Mouse (Mus musculus) intestine, postnatal 0 days (tissue): ENCODE results near the gene Fam241b. TPM values are rescaled to one million over a fixed set of nuclear protein-coding genes. Genes with fewer than 3 reads are reported as not detected.

ENCODE experiments used
- ATAC-seq: fragments of 200-750 bp; cut with Nextera tagmentation; 2 replicates; pipeline ENCODE4 v1.8.0; 2017; ENCODE audit warnings: mild to moderate bottlenecking, moderate TSS enrichment, moderate library complexity
- H3K27ac ChIP-seq: fragments of 300-500 bp; sonication (generic); 2 replicates; pipeline ENCODE4 v1.5.1; 2014; ENCODE audit warnings: mild to moderate bottlenecking, low read depth, low read length, moderate library complexity
- H3K27me3 ChIP-seq: fragments of 300-500 bp; sonication (generic); replicated peaks from 2 replicates; pipeline ENCODE4 v1.6.1; 2014; ENCODE audit warnings: low read length, mixed read lengths; ENCODE audit not compliant: control insufficient read depth, insufficient read depth
- H3K36me3 ChIP-seq: fragments of 300-500 bp; sonication (generic); 2 replicates; pipeline ENCODE4 v1.6.1; 2014; ENCODE audit warnings: mild to moderate bottlenecking, moderate library complexity; ENCODE audit not compliant: control insufficient read depth, insufficient read depth
- H3K4me1 ChIP-seq: fragments of 300-500 bp; sonication (generic); replicated peaks from 2 replicates; pipeline ENCODE4 v1.6.1; 2014; ENCODE audit warnings: antibody characterized with exemption, low read length, mixed read lengths; ENCODE audit not compliant: control insufficient read depth, insufficient read depth
- H3K4me2 ChIP-seq: fragments of 300-500 bp; sonication (generic); replicated peaks from 2 replicates; pipeline ENCODE4 v1.6.1; 2014; ENCODE audit warnings: low read depth, mild to moderate bottlenecking, moderate library complexity
- H3K4me3 ChIP-seq: fragments of 300-500 bp; sonication (generic); 2 replicates; pipeline ENCODE4 v1.5.1; 2014; ENCODE audit warnings: low read depth, low read length
- H3K9ac ChIP-seq: fragments of 300-500 bp; sonication (generic); 2 replicates; pipeline ENCODE4 v1.6.1; 2014; ENCODE audit warnings: mild to moderate bottlenecking, low read depth, low read length
- H3K9me3 ChIP-seq: fragments of 300-500 bp; sonication (generic); 2 replicates; pipeline ENCODE4 v1.6.1; 2016; ENCODE audit warnings: mixed run types; ENCODE audit not compliant: control insufficient read depth
- CTCF ChIP-seq: sonication (generic); IDR thresholded peaks from 2 replicates; pipeline ENCODE4 v1.5.1; 2016; ENCODE audit warnings: low read depth, mild to moderate bottlenecking, control low read depth, antibody characterized with exemption, moderate library complexity
- WGBS: fragments of 180-500 bp; shearing (Covaris S2); extraction: QIAGEN DNeasy Blood & Tissue Kit; methylation state at CpG from one replicate; pipeline ENCODE4 v1.1.7; 2014; 5-methylcytosine and 5-hydroxymethylcytosine counted together
- polyA plus RNA-seq: library from polyadenylated mRNA; unstranded; fragments of >200 nt; fragmentation: Nextera tagmentation; extraction: Ambion mirVana; gene quantifications from 2 replicates; pipeline ENCODE4 v1.2.1, GENCODE M21; 2015

Fam241b gene
- polyA plus RNA-seq, 1 experiment from 2014 or later = 47.3 TPM

- ATAC-seq = no peak; the same call in 1 of the 2 replicates
- H3K4me2 ChIP-seq = no peak overlapping the region
- peaks cover under 1% of the 10 kb centered on the region; the same call in 1 of the 2 replicates for H3K36me3 ChIP-seq
- H3K9me3 ChIP-seq = no peaks in the 10 kb centered on the region
- no peak overlapping the region for H3K9ac ChIP-seq
- 76% methylated on average over 6 of the region's 6 CpGs for WGBS
- H3K4me1 ChIP-seq = no peaks in the 10 kb centered on the region
- H3K27ac ChIP-seq = no peak overlapping the region
- no peaks in the 10 kb centered on the region for H3K27me3 ChIP-seq
- H3K4me3 ChIP-seq = no peak overlapping the region
- TF ChIP-seq CTCF = no peak
Observed at GRCm38 (mm10) chr10:62182471-62183014, 38.8 kb upstream of the Fam241b start.

- 49% methylated on average over 3 of the region's 3 CpGs for WGBS
- 0 out of 2 replicates have a peak, but pooled peaks have one; percentile 6 for TF ChIP-seq CTCF
- Histone ChIP-seq H3K9ac (no peak overlapping the region), H3K4me3 (no peak overlapping the region), H3K4me1 (no peaks in the 10 kb centered on the region), H3K27me3 (no peaks in the 10 kb centered on the region), H3K9me3 (no peaks in the 10 kb centered on the region), H3K4me2 (no peak overlapping the region), H3K36me3 (no peaks in the 10 kb centered on the region), H3K27ac (no peak overlapping the region)
- no peak for ATAC-seq
Observed at GRCm38 (mm10) chr10:62181701-62182100, 38.0 kb upstream of the Fam241b start.

DNA sequence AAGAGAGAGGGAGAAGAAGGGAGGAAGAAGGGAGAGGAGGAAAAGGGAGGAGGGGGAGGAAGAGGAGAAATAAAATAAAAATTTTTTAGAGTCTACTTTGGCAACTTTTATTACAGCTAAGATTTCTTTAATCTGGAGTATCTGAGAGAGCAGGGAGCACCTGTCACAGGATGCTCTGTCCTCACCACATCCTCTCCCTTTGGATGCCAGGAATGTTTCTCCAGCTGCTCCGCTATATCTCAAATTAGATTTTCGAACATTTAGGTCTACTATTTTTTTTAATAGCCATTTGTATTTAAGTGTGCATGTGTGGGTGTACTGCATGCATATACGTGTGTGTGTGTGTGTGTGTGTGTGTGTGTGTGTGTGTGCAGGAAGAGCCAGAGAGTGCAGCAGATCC lies 36.2 kb upstream of the Fam241b start:
- H3K36me3 ChIP-seq = no peaks in the 10 kb centered on the region
- no peak for ATAC-seq
- H3K9ac ChIP-seq = no peak overlapping the region
- no peaks in the 10 kb centered on the region for H3K9me3 ChIP-seq
- H3K4me2 ChIP-seq = no peak overlapping the region
- H3K27ac ChIP-seq = no peak overlapping the region
- WGBS = 86% methylated on average over 3 of the region's 3 CpGs
- no peak overlapping the region for H3K4me3 ChIP-seq
- no peak for TF ChIP-seq CTCF
- no peaks in the 10 kb centered on the region for H3K27me3 ChIP-seq
- H3K4me1 ChIP-seq = no peaks in the 10 kb centered on the region

DNA sequence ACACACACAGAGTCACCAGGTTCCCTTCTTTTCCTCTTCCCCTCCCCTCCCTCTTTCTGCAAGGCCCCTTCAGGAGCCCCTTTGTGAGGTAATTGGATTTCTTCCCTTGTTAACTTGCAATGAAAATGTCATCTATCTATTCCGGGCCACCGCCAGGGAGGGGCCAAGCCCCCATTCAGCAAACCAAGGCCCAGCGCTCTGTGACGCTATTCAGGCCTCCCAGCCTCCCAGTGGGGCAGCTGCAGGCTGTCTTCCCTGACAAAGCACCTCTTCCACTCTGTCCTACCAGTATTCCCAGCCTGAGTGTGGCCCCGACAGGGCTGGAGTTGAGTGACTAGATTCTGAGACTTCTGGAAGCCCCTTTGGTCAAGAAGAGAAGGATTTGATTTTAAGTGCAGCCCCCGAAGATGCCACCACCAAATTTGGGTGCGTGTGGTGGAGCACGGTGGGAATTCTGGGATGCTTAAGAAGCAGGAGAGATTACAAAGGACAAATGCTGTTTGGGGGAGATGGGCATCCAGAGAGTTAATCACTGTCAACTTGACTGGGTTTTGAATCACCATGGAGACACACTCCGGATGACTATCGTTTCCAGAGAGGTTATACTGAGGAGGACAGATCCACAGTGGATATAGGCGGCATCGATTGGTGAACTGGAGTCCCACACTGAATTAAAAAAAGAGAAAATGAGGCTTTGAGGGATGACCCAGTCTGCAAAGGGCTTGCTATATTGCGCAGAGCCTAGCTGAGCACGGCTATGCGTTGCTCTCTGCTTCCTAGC lies 31.0 kb upstream of the Fam241b start:
- H3K27ac ChIP-seq = no peak overlapping the region
- WGBS = 57% methylated on average over 15 of the region's 15 CpGs
- H3K27me3 ChIP-seq = no peaks in the 10 kb centered on the region
- no peaks in the 10 kb centered on the region for H3K9me3 ChIP-seq
- no peak overlapping the region for H3K4me3 ChIP-seq
- H3K9ac ChIP-seq = no peak overlapping the region
- no peaks in the 10 kb centered on the region for H3K36me3 ChIP-seq
- no peaks in the 10 kb centered on the region for H3K4me1 ChIP-seq
- no peak for ATAC-seq
- no peak overlapping the region for H3K4me2 ChIP-seq
- TF ChIP-seq CTCF = no peak

GRCm38 (mm10) chr10:62173941-62174448 lies 30.3 kb upstream of the Fam241b start:
- H3K27me3 ChIP-seq = no peaks in the 10 kb centered on the region
- ATAC-seq = no peak
- H3K9ac ChIP-seq = no peak overlapping the region
- no peaks in the 10 kb centered on the region for H3K36me3 ChIP-seq
- no peak for TF ChIP-seq CTCF
- no peak overlapping the region for H3K4me3 ChIP-seq
- whole genome bisulfite sequencing = 44% methylated on average over 9 of the region's 9 CpGs
- H3K4me1 ChIP-seq = no peaks in the 10 kb centered on the region
- H3K4me2 ChIP-seq = no peak overlapping the region
- H3K9me3 ChIP-seq = no peaks in the 10 kb centered on the region
- no peak overlapping the region for H3K27ac ChIP-seq

DNA sequence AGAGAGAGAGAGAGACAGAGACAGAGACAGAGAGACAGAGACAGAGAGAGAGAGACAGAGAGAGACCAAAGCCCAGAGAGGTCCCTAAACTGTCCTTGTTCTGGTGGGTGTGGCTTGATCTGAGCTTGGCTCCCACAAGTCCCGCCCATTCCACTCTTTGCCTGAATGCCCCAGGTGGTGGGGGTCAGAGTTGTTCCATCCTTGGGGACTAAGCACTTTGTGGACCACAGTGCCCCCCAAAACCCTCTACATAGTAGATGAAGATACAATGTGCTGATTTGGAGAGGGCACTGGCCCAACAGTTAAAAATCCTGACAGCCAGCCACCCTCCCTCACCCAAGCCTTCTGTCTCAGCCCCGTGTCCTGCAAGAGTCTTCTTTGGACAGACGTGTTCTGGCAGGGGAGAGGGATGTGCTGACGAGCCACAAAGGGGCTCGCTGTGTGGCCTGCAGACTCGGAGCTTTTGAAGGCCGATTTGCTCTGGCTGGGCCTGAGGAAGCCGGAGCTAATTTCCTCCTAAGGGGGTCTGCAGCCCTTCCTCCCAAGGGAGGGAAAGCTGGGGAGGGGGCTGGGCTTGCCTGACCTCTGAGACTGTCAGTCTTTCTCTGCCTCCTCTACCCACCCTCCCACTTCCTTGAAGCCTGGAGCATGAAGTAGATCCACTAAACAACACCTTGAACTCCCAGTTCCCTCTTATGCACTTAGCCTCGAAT lies 29.3 kb upstream of the Fam241b start:
- no peak for ATAC-seq
- H3K27ac ChIP-seq = no peak overlapping the region
- no peak for TF ChIP-seq CTCF
- no peak overlapping the region for H3K4me2 ChIP-seq
- no peaks in the 10 kb centered on the region for H3K27me3 ChIP-seq
- H3K9ac ChIP-seq = no peak overlapping the region
- H3K9me3 ChIP-seq = no peaks in the 10 kb centered on the region
- no peaks in the 10 kb centered on the region for H3K36me3 ChIP-seq
- no peak overlapping the region for H3K4me3 ChIP-seq
- no peaks in the 10 kb centered on the region for H3K4me1 ChIP-seq
- 14% methylated on average over 9 of the region's 9 CpGs for WGBS
